Mouse (Mus musculus) erythroblast, embryonic 14.5 days (primary cell): Measurements from ENCODE around the gene Slc38a2.

Experiments used
- GATA1 ChIP-seq: IDR thresholded peaks from 2 replicates; pipeline ENCODE4 v1.6.1; 2012; ENCODE audit warnings: low read length, inconsistent platforms, mixed read lengths
- TAL1 ChIP-seq: IDR thresholded peaks from 3 replicates; pipeline ENCODE4 v1.6.1; 2012; ENCODE audit warnings: low read length, inconsistent platforms, mixed read lengths

DNA sequence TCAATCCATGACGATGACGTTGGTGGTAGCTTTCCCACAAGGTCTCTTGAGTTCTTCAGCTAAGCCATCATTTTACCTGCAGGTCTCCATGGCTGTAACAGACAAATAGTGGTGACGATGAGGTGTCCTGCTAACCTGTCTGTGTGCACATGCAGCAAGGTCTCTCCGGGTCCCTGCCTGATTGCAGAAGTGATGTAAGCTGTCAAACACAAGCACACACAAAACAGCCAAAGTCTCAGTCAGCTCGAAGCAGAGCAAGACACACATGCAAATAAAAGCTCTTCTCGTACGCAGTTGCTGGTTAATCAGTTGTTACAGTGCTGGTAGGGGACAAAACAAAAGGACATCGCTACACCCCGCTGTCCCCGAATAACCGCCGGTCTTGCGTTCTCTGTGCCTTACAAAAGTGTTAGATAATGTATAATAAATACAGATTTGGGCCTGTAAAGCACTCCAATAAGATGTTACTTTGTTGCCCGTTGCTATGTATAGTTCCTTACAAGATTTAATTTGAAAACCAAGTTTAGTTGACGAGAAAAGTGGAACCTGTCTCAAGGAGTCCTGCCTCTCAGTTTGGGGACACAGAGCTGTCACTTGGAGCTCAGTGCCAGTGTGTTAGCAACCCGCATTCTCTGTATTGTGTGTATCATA is 43.2 kb upstream of the Slc38a2 start:
- TF ChIP-seq GATA1 = no peak
- no peak for TF ChIP-seq TAL1
